Mouse (Mus musculus): ENCODE results near the gene Itgav. TPM values are rescaled to one million over a fixed set of nuclear protein-coding genes. Genes with fewer than 3 reads are reported as not detected.

The Itgav gene
- polyA plus RNA-seq, 1 experiment from 2014 or later = 75.3 TPM

GRCm38 (mm10) chr2:83725796-83726195 lies 1.6 kb downstream of the Itgav start:
- no peak for ATAC-seq (ENCODE audit: insufficient number of reproducible peaks, insufficient read depth, low FRiP score, low read depth)
- Histone ChIP-seq H3K9me3 (ENCODE audit: control insufficient read depth, low read length) (no peaks in the 10 kb centered on the region), H3K27ac (replicated peaks in 1 of 2; ENCODE audit: control insufficient read depth in 1 of 2, insufficient read depth in 1 of 2, low read depth in 2 of 2, low read length in 2 of 2) (no peak overlapping the region), H3K4me1 (ENCODE audit: control insufficient read depth in 2 of 2, insufficient read depth in 2 of 2, low read length in 2 of 2) (peaks cover 14 to 45% of the 10 kb centered on the region in 2 experiments), H3K4me3 (ENCODE audit: control insufficient read depth in 1 of 2, insufficient read depth in 1 of 2, low read depth in 1 of 2, low read length in 2 of 2) (peak overlapping the region in 1 of 2 experiments; percentile 91; a peak in 3 of 4 replicates), H3K36me3 (ENCODE audit: control insufficient read depth, insufficient read depth, low read length) (no peaks in the 10 kb centered on the region), H3K9ac (ENCODE audit: low read length) (peak overlapping the region; percentile 95), H3K4me2 (ENCODE audit: low read length) (peak overlapping the region; percentile 70), H3K27me3 (ENCODE audit: control insufficient read depth, insufficient read depth, low read length) (no peaks in the 10 kb centered on the region)
- 57% methylated on average over 4 of the region's 4 CpGs for WGBS

GRCm38 (mm10) chr2:83728238-83728682 lies 4.1 kb downstream of the Itgav start:
- 28% methylated on average over 4 of the region's 4 CpGs for WGBS
- ATAC-seq (ENCODE audit: insufficient number of reproducible peaks, insufficient read depth, low FRiP score, low read depth) = no peak
- Histone ChIP-seq H3K9ac (ENCODE audit: low read length) (no peak overlapping the region), H3K36me3 (ENCODE audit: control insufficient read depth, insufficient read depth, low read length) (no peaks in the 10 kb centered on the region), H3K4me3 (ENCODE audit: control insufficient read depth in 1 of 2, insufficient read depth in 1 of 2, low read depth in 1 of 2, low read length in 2 of 2) (no peak overlapping the region), H3K4me2 (ENCODE audit: low read length) (no peak overlapping the region), H3K27ac (replicated peaks in 1 of 2; ENCODE audit: control insufficient read depth in 1 of 2, insufficient read depth in 1 of 2, low read depth in 2 of 2, low read length in 2 of 2) (no peak overlapping the region; a peak in 2 of 4 replicates), H3K27me3 (ENCODE audit: control insufficient read depth, insufficient read depth, low read length) (no peaks in the 10 kb centered on the region), H3K4me1 (ENCODE audit: control insufficient read depth in 2 of 2, insufficient read depth in 2 of 2, low read length in 2 of 2) (peaks cover 14 to 39% of the 10 kb centered on the region in 2 experiments), H3K9me3 (ENCODE audit: control insufficient read depth, low read length) (no peaks in the 10 kb centered on the region)

DNA sequence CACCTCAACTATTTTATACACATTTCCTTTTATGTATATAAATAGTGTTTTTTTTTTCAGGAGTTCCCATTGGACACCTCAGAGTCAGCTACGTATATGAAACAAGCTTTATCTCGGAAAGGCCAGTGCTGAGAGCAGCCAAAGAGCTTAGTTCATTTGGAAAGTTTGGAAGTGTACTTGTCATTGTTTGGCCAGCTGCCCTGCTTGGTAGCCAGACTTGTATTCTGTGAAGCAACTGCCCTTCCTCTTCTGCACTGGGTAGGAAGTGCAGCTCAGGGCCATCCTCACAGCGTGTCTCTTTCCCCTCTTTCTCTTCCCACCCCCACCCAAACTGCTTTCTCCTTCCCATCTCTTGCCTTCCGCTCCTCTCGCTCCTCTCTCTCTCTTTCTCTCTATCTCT lies 5.1 kb downstream of the Itgav start:
- no peaks in the 10 kb centered on the region for H3K9me3 ChIP-seq (ENCODE audit: control insufficient read depth, low read length)
- H3K36me3 ChIP-seq (ENCODE audit: control insufficient read depth, insufficient read depth, low read length) = no peaks in the 10 kb centered on the region
- 39% methylated on average over 5 of the region's 5 CpGs for WGBS
- H3K4me3 ChIP-seq (ENCODE audit: control insufficient read depth in 1 of 2, insufficient read depth in 1 of 2, low read depth in 1 of 2, low read length in 2 of 2) = no peak overlapping the region
- no peak overlapping the region for H3K9ac ChIP-seq (ENCODE audit: low read length)
- peak overlapping the region in 1 of 2 experiments; percentile 53; a peak in 1 of 4 replicates for H3K27ac ChIP-seq (replicated peaks in 1 of 2; ENCODE audit: control insufficient read depth in 1 of 2, insufficient read depth in 1 of 2, low read depth in 2 of 2, low read length in 2 of 2)
- H3K4me2 ChIP-seq (ENCODE audit: low read length) = peak overlapping the region; percentile 28; the same call in 1 of the 2 replicates
- peak; percentile 59; the same call in 1 of the 2 replicates for ATAC-seq (ENCODE audit: insufficient number of reproducible peaks, insufficient read depth, low FRiP score, low read depth)
- no peaks in the 10 kb centered on the region for H3K27me3 ChIP-seq (ENCODE audit: control insufficient read depth, insufficient read depth, low read length)
- peaks cover 12 to 39% of the 10 kb centered on the region in 2 experiments for H3K4me1 ChIP-seq (ENCODE audit: control insufficient read depth in 2 of 2, insufficient read depth in 2 of 2, low read length in 2 of 2)

- Histone ChIP-seq H3K27ac (replicated peaks in 1 of 2; ENCODE audit: control insufficient read depth in 1 of 2, insufficient read depth in 1 of 2, low read depth in 2 of 2, low read length in 2 of 2) (no peak overlapping the region), H3K4me3 (ENCODE audit: control insufficient read depth in 1 of 2, insufficient read depth in 1 of 2, low read depth in 1 of 2, low read length in 2 of 2) (no peak overlapping the region), H3K27me3 (ENCODE audit: control insufficient read depth, insufficient read depth, low read length) (no peaks in the 10 kb centered on the region), H3K4me1 (ENCODE audit: control insufficient read depth in 2 of 2, insufficient read depth in 2 of 2, low read length in 2 of 2) (peaks cover 10 to 34% of the 10 kb centered on the region in 2 experiments), H3K4me2 (ENCODE audit: low read length) (no peak overlapping the region), H3K9me3 (ENCODE audit: control insufficient read depth, low read length) (no peaks in the 10 kb centered on the region), H3K9ac (ENCODE audit: low read length) (no peak overlapping the region), H3K36me3 (ENCODE audit: control insufficient read depth, insufficient read depth, low read length) (peaks cover 11% of the 10 kb centered on the region)
- 82% methylated on average over 4 of the region's 4 CpGs for WGBS
- ATAC-seq (ENCODE audit: insufficient number of reproducible peaks, insufficient read depth, low FRiP score, low read depth) = no peak
Measured at GRCm38 (mm10) chr2:83732896-83733295, 8.7 kb downstream of the Itgav start.

- Histone ChIP-seq H3K9ac (ENCODE audit: low read length) (no peak overlapping the region), H3K27ac (replicated peaks in 1 of 2; ENCODE audit: control insufficient read depth in 1 of 2, insufficient read depth in 1 of 2, low read depth in 2 of 2, low read length in 2 of 2) (no peak overlapping the region), H3K4me2 (ENCODE audit: low read length) (no peak overlapping the region), H3K4me1 (ENCODE audit: control insufficient read depth in 2 of 2, insufficient read depth in 2 of 2, low read length in 2 of 2) (peaks cover 7 to 23% of the 10 kb centered on the region in 2 experiments), H3K4me3 (ENCODE audit: control insufficient read depth in 1 of 2, insufficient read depth in 1 of 2, low read depth in 1 of 2, low read length in 2 of 2) (no peak overlapping the region), H3K27me3 (ENCODE audit: control insufficient read depth, insufficient read depth, low read length) (no peaks in the 10 kb centered on the region), H3K36me3 (ENCODE audit: control insufficient read depth, insufficient read depth, low read length) (peaks cover 22% of the 10 kb centered on the region), H3K9me3 (ENCODE audit: control insufficient read depth, low read length) (no peaks in the 10 kb centered on the region)
- ATAC-seq (ENCODE audit: insufficient number of reproducible peaks, insufficient read depth, low FRiP score, low read depth) = no peak
- WGBS = 78% methylated on average over 13 of the region's 13 CpGs
Measured at GRCm38 (mm10) chr2:83733981-83734393, 9.8 kb downstream of the Itgav start.

GRCm38 (mm10) chr2:83735276-83735675 lies 11.1 kb downstream of the Itgav start:
- no peak overlapping the region for H3K4me3 ChIP-seq (ENCODE audit: control insufficient read depth in 1 of 2, insufficient read depth in 1 of 2, low read depth in 1 of 2, low read length in 2 of 2)
- ATAC-seq (ENCODE audit: insufficient number of reproducible peaks, insufficient read depth, low FRiP score, low read depth) = no peak
- H3K27me3 ChIP-seq (ENCODE audit: control insufficient read depth, insufficient read depth, low read length) = no peaks in the 10 kb centered on the region
- H3K4me1 ChIP-seq (ENCODE audit: control insufficient read depth in 2 of 2, insufficient read depth in 2 of 2, low read length in 2 of 2) = peaks cover 6 to 22% of the 10 kb centered on the region in 2 experiments
- 60% methylated on average over 5 of the region's 5 CpGs for WGBS
- H3K36me3 ChIP-seq (ENCODE audit: control insufficient read depth, insufficient read depth, low read length) = peaks cover 24% of the 10 kb centered on the region
- no peak overlapping the region for H3K9ac ChIP-seq (ENCODE audit: low read length)
- H3K9me3 ChIP-seq (ENCODE audit: control insufficient read depth, low read length) = no peaks in the 10 kb centered on the region
- no peak overlapping the region for H3K4me2 ChIP-seq (ENCODE audit: low read length)
- H3K27ac ChIP-seq (replicated peaks in 1 of 2; ENCODE audit: control insufficient read depth in 1 of 2, insufficient read depth in 1 of 2, low read depth in 2 of 2, low read length in 2 of 2) = no peak overlapping the region

- no peak overlapping the region for H3K4me3 ChIP-seq (ENCODE audit: control insufficient read depth in 1 of 2, insufficient read depth in 1 of 2, low read depth in 1 of 2, low read length in 2 of 2)
- no peaks in the 10 kb centered on the region for H3K27me3 ChIP-seq (ENCODE audit: control insufficient read depth, insufficient read depth, low read length)
- no peak for ATAC-seq (ENCODE audit: insufficient number of reproducible peaks, insufficient read depth, low FRiP score, low read depth)
- H3K4me1 ChIP-seq (ENCODE audit: control insufficient read depth in 2 of 2, insufficient read depth in 2 of 2, low read length in 2 of 2) = peaks cover 9 to 28% of the 10 kb centered on the region in 2 experiments
- H3K9me3 ChIP-seq (ENCODE audit: control insufficient read depth, low read length) = no peaks in the 10 kb centered on the region
- peaks cover 24% of the 10 kb centered on the region for H3K36me3 ChIP-seq (ENCODE audit: control insufficient read depth, insufficient read depth, low read length)
- H3K4me2 ChIP-seq (ENCODE audit: low read length) = no peak overlapping the region
- H3K27ac ChIP-seq (replicated peaks in 1 of 2; ENCODE audit: control insufficient read depth in 1 of 2, insufficient read depth in 1 of 2, low read depth in 2 of 2, low read length in 2 of 2) = no peak overlapping the region
- no peak overlapping the region for H3K9ac ChIP-seq (ENCODE audit: low read length)
- 88% methylated on average over 5 of the region's 5 CpGs for WGBS
Measured at GRCm38 (mm10) chr2:83736836-83737235, 12.6 kb downstream of the Itgav start.
